Mouse (Mus musculus): ENCODE measurements around the gene Ptprs.

GRCm38 (mm10) chr17:56485926-56486325 is 9.6 kb upstream of the Ptprs start:
- TF ChIP-seq CTCF (IDR thresholded peaks at IDR 0.05; ENCODE audit: borderline replicate concordance, extremely low read depth, insufficient read depth, insufficient read length) (no peak), POLR2A (IDR thresholded peaks at IDR 0.05; ENCODE audit: borderline replicate concordance, extremely low read depth, insufficient read depth, insufficient read length, poor library complexity, severe bottlenecking) (no peak)
